Mouse (Mus musculus) heart, adult 2 months (tissue): ENCODE measurements around the gene Hdgfl3. TPM values are rescaled to one million over a fixed set of nuclear protein-coding genes. Genes with fewer than 3 reads are reported as not detected.

Experiments used
- DNase-seq, 2 experiments: peaks; one replicate each; pipeline ENCODE4 v3.0.0; 2021
- H3K27ac ChIP-seq: fragments of 200-600 bp; 2 replicates; pipeline ENCODE4 v1.8.1; 2022
- H3K27me3 ChIP-seq: fragments of 200-500 bp; 2 replicates; pipeline ENCODE4 v1.6.1; 2012; ENCODE audit warnings: mild to moderate bottlenecking, low read length, inconsistent platforms, mixed read lengths; ENCODE audit not compliant: control insufficient read depth, insufficient read depth
- H3K36me3 ChIP-seq: fragments of 200-500 bp; 2 replicates; pipeline ENCODE4 v1.6.1; 2012; ENCODE audit warnings: low read length, inconsistent platforms; ENCODE audit not compliant: control insufficient read depth, insufficient read depth
- H3K4me1 ChIP-seq: fragments of 200-500 bp; 2 replicates; pipeline ENCODE4 v1.6.1; 2011; ENCODE audit warnings: low read length; ENCODE audit not compliant: control insufficient read depth, insufficient read depth
- H3K4me3 ChIP-seq: fragments of 200-600 bp; 2 replicates; pipeline ENCODE4 v1.8.1; 2022
- H3K79me2 ChIP-seq: fragments of 200-500 bp; replicated peaks from 2 replicates; pipeline ENCODE4 v1.6.1; 2012; ENCODE audit warnings: mild to moderate bottlenecking, inconsistent platforms, low read length, moderate library complexity, mixed read lengths; ENCODE audit not compliant: control insufficient read depth, insufficient read depth
- H3K9ac ChIP-seq: fragments of 200-500 bp; 2 replicates; pipeline ENCODE4 v1.6.1; 2012; ENCODE audit warnings: low read depth, mild to moderate bottlenecking, control low read depth, inconsistent platforms, low read length, mixed read lengths
- CTCF ChIP-seq: fragments of 200-600 bp; IDR thresholded peaks from 2 replicates; pipeline ENCODE4 v1.8.1; 2022; ENCODE audit warnings: antibody characterized with exemption, mild to moderate bottlenecking, moderate library complexity
- EP300 ChIP-seq: fragments of 200-500 bp; IDR thresholded peaks from 2 replicates; pipeline ENCODE4 v1.6.1; 2011; ENCODE audit warnings: low read depth, low read length, control low read depth; ENCODE audit not compliant: insufficient read depth
- POLR2A ChIP-seq: fragments of 200-500 bp; IDR thresholded peaks from 2 replicates; pipeline ENCODE4 v1.6.1; 2011; ENCODE audit warnings: mild to moderate bottlenecking, low read depth, low read length, control low read depth; ENCODE audit not compliant: insufficient read depth
- WGBS: fragments of 180-500 bp; shearing (Covaris S2); methylation state at CpG from one replicate; pipeline ENCODE4 v1.1.7; 2018; 5-methylcytosine and 5-hydroxymethylcytosine counted together
- intact Hi-C: fragments of 180-260 bp; cut with DNase I; formaldehyde crosslinking; loops from one replicate; pipeline ENCODE4 v1.15.1; 2025
- long read RNA-seq: library from polyadenylated mRNA; stranded (forward); transcript quantifications from one replicate; pipeline ENCODE4 v2.0.0, GENCODE M21; 2021
- polyA plus RNA-seq: library from polyadenylated mRNA; depleted of rRNA; stranded (reverse); fragments of >200 nt; gene quantifications from 2 replicates; pipeline ENCODE4 v1.2.3, GENCODE M21; 2012; rRNA removed
- total RNA-seq, 2 experiments: library from RNA; stranded (reverse); gene quantifications; 2 replicates each; pipeline ENCODE4 v1.2.3; 2021

Gene Hdgfl3
- 1 to 10 TPM; 7.8 to 8.0 TPM for total RNA-seq
- 1.8 and 2.8 TPM in 2 replicates for polyA plus RNA-seq
- long read RNA-seq, full-length matches to known transcripts: 4 of 5 reads
- long read RNA-seq, partial matches to known transcripts: 0 of 5 reads
- long read RNA-seq, other reads (novel, unspliced or antisense): 1 of 5 reads

- Histone ChIP-seq H3K4me3 (peak within 1 kb of the TSS; percentile 95), H3K27ac (peak within 1 kb of the TSS; percentile 81), H3K36me3 (peaks cover 2% of the 10 kb centered on the region; the same call in 1 of the 2 replicates), H3K79me2 (no peaks in the 10 kb centered on the region), H3K27me3 (no peaks in the 10 kb centered on the region), H3K4me1 (no peaks in the 10 kb centered on the region), H3K9ac (peak within 1 kb of the TSS; percentile 88)
- WGBS: under 1% methylated on average over 61 of the region's 63 CpGs
- peak; percentile 86 to 88 for DNase-seq
- intact Hi-C loops: loop anchor here (5.0 kb wide), 1 partner anchor 67 kb away; no protein-coding TSS in a partner anchor
- no peak for TF ChIP-seq EP300
- peak; percentile 55; the same call in 1 of the 2 replicates for TF ChIP-seq POLR2A
- TF ChIP-seq CTCF: peak; percentile 35
Measured at GRCm38 (mm10) chr7:81934267-81934745, at the start of gene Hdgfl3. Gene Hdgfl3 (minus strand): TSS chr7:81934473.

- Histone ChIP-seq H3K36me3 (no peaks in the 10 kb centered on the region), H3K9ac (no peak overlapping the region), H3K27me3 (no peaks in the 10 kb centered on the region), H3K4me1 (no peaks in the 10 kb centered on the region), H3K27ac (no peak overlapping the region), H3K79me2 (no peaks in the 10 kb centered on the region), H3K4me3 (no peak overlapping the region)
- TF ChIP-seq POLR2A: no peak
- TF ChIP-seq CTCF: no peak
- TF ChIP-seq EP300: no peak
- WGBS: 73% methylated on average over 6 of the region's 6 CpGs
- intact Hi-C loops: no loop called here
- DNase-seq: no peak
Measured at GRCm38 (mm10) chr7:81983651-81984050, 49.4 kb upstream of the Hdgfl3 start.

- TF ChIP-seq POLR2A (no peak), CTCF (no peak), EP300 (no peak)
- Histone ChIP-seq H3K27me3 (no peaks in the 10 kb centered on the region), H3K4me1 (no peaks in the 10 kb centered on the region), H3K79me2 (no peaks in the 10 kb centered on the region), H3K4me3 (no peak overlapping the region), H3K27ac (no peak overlapping the region), H3K9ac (no peak overlapping the region), H3K36me3 (no peaks in the 10 kb centered on the region)
- WGBS: 73% methylated on average over 8 of the region's 8 CpGs
- DNase-seq: no peak
- intact Hi-C loops: no loop called here
Measured at GRCm38 (mm10) chr7:81978304-81978703, 44.0 kb upstream of the Hdgfl3 start.

- Histone ChIP-seq H3K9ac (no peak overlapping the region), H3K79me2 (no peaks in the 10 kb centered on the region), H3K4me1 (no peaks in the 10 kb centered on the region), H3K4me3 (no peak overlapping the region), H3K27ac (no peak overlapping the region), H3K36me3 (no peaks in the 10 kb centered on the region), H3K27me3 (no peaks in the 10 kb centered on the region)
- DNase-seq: no peak
- WGBS: 88% methylated on average over 10 of the region's 10 CpGs
- no peak for TF ChIP-seq EP300
- TF ChIP-seq POLR2A: no peak
- intact Hi-C loops: no loop called here
Measured at GRCm38 (mm10) chr7:81974616-81975015, 40.3 kb upstream of the Hdgfl3 start.

- TF ChIP-seq EP300 (no peak), POLR2A (no peak), CTCF (no peak)
- Histone ChIP-seq H3K79me2 (no peaks in the 10 kb centered on the region), H3K36me3 (no peaks in the 10 kb centered on the region), H3K27ac (no peak overlapping the region), H3K27me3 (no peaks in the 10 kb centered on the region), H3K4me3 (no peak overlapping the region), H3K4me1 (no peaks in the 10 kb centered on the region), H3K9ac (no peak overlapping the region)
- DNase-seq: no peak
- WGBS: 85% methylated on average over 12 of the region's 12 CpGs
- intact Hi-C loops: no loop called here
Measured at GRCm38 (mm10) chr7:81973939-81974338, 39.7 kb upstream of the Hdgfl3 start.

GRCm38 (mm10) chr7:81973339-81973738, 39.1 kb upstream of the Hdgfl3 start:
- intact Hi-C loops: no loop called here
- TF ChIP-seq POLR2A (no peak), EP300 (no peak), CTCF (no peak)
- Histone ChIP-seq H3K4me1 (no peaks in the 10 kb centered on the region), H3K27me3 (no peaks in the 10 kb centered on the region), H3K36me3 (no peaks in the 10 kb centered on the region), H3K27ac (no peak overlapping the region), H3K9ac (no peak overlapping the region), H3K79me2 (no peaks in the 10 kb centered on the region), H3K4me3 (no peak overlapping the region)
- DNase-seq: no peak
- WGBS: 86% methylated on average over 5 of the region's 5 CpGs
